Comparison of ENCODE assay signal across 18 mouse cellular contexts in the genomic region with DNA sequence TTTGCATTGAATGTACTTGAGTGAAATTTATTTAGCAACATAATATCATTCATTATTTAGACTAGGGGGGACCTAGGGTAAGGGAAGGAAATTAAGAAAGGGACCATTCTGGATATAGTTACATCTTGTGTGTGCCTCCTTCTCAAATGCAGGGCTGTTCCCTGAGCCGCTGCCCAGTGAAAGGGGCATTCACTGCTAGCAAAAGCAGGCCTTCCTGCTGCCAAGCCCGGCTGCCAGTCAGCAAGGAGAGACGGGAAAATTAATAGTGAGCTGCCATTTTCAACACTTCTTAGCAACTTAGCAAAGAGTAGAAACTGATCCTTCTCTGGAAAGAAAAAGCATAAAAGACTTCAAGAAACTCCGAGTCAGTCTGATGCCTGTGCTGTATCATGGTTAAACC. TPM values are rescaled to one million over a fixed set of nuclear protein-coding genes. Genes with fewer than 3 reads are reported as not detected.
DNase-seq lines count a peak whose midpoint lies in the region; ATAC-seq and TF ChIP-seq lines count a peak whose summit lies in the region.
"Had no signal": no experiment of that assay in that cellular context is flagged by ENCODE, and none has a peak within 500 bp of the region (broad histone marks: within the 10 kb centered on the region; RNA-seq: fewer than 3 reads in every experiment).

No protein-coding gene starts in this region.

- H3K4me2 ChIP-seq in hindbrain, embryonic 15.5 days, result no peak overlapping the region
- H3K4me2 ChIP-seq in hindbrain, embryonic 16.5 days (ENCODE audit: low read length), result no peak overlapping the region
- no peak overlapping the region for H3K4me2 ChIP-seq in lung, embryonic 14.5 days
- no peak overlapping the region for H3K4me2 ChIP-seq in embryonic facial prominence, embryonic 13.5 days
- no peak overlapping the region for H3K4me2 ChIP-seq in limb, embryonic 14.5 days (replicated peaks; ENCODE audit: low read depth, low read length, severe bottlenecking)

- H3K9ac ChIP-seq in hindbrain, embryonic 15.5 days, result no peak overlapping the region
- no peak overlapping the region for H3K9ac ChIP-seq in hindbrain, embryonic 16.5 days (ENCODE audit: low read depth, low read length)
- H3K9ac ChIP-seq in lung, embryonic 14.5 days, result no peak overlapping the region
- H3K9ac ChIP-seq in embryonic facial prominence, embryonic 13.5 days, result no peak overlapping the region
- H3K9ac ChIP-seq in limb, embryonic 14.5 days (ENCODE audit: low read depth, low read length, severe bottlenecking), result no peak overlapping the region
- H3K9ac ChIP-seq: liver, postnatal 0 days had no signal

- no peak overlapping the region for H3K4me3 ChIP-seq in hindbrain, embryonic 15.5 days
- H3K4me3 ChIP-seq in hindbrain, embryonic 16.5 days (ENCODE audit: low read length), result no peak overlapping the region
- no peak overlapping the region for H3K4me3 ChIP-seq in lung, embryonic 14.5 days (ENCODE audit: low read depth, low read length)
- H3K4me3 ChIP-seq in embryonic facial prominence, embryonic 13.5 days, result no peak overlapping the region
- H3K4me3 ChIP-seq in limb, embryonic 14.5 days (replicated peaks; ENCODE audit: low read length), result no peak overlapping the region
- H3K4me3 ChIP-seq: heart, adult 2 months; left cerebral cortex, adult 2 months; megakaryocyte, embryonic 14.5 days had no signal

- H3K9me3 ChIP-seq in hindbrain, embryonic 15.5 days, result no peaks in the 10 kb centered on the region
- no peaks in the 10 kb centered on the region for H3K9me3 ChIP-seq in hindbrain, embryonic 16.5 days (ENCODE audit: control insufficient read depth, low read length)
- no peaks in the 10 kb centered on the region for H3K9me3 ChIP-seq in lung, embryonic 14.5 days (ENCODE audit: low read depth, low read length)
- no peaks in the 10 kb centered on the region for H3K9me3 ChIP-seq in embryonic facial prominence, embryonic 13.5 days
- no peaks in the 10 kb centered on the region for H3K9me3 ChIP-seq in limb, embryonic 14.5 days (ENCODE audit: control insufficient read depth, low read length)

- TF ChIP-seq POLR2A in limb, embryonic 14.5 days (IDR thresholded peaks at IDR 0.05; ENCODE audit: borderline replicate concordance, extremely low read depth, insufficient read depth, insufficient read length), result no peak

- 78% methylated on average over 4 of the region's 4 CpGs for WGBS in hindbrain, embryonic 15.5 days
- WGBS in hindbrain, embryonic 16.5 days, result 64% methylated on average over 4 of the region's 4 CpGs
- 53% methylated on average over 4 of the region's 4 CpGs for WGBS in lung, embryonic 14.5 days
- WGBS in embryonic facial prominence, embryonic 13.5 days, result 52% methylated on average over 4 of the region's 4 CpGs
- 46% methylated on average over 4 of the region's 4 CpGs for WGBS in limb, embryonic 14.5 days

- H3K27me3 ChIP-seq in hindbrain, embryonic 15.5 days, result no peaks in the 10 kb centered on the region
- no peaks in the 10 kb centered on the region for H3K27me3 ChIP-seq in hindbrain, embryonic 16.5 days (replicated peaks; ENCODE audit: control insufficient read depth, insufficient read depth, low read length)
- H3K27me3 ChIP-seq in lung, embryonic 14.5 days (ENCODE audit: insufficient read depth, low read length), result no peaks in the 10 kb centered on the region
- no peaks in the 10 kb centered on the region for H3K27me3 ChIP-seq in embryonic facial prominence, embryonic 13.5 days
- H3K27me3 ChIP-seq in limb, embryonic 14.5 days (ENCODE audit: control insufficient read depth, insufficient read depth, low read length), result no peaks in the 10 kb centered on the region
- H3K27me3 ChIP-seq: megakaryocyte, embryonic 14.5 days had no signal

- H3K36me3 ChIP-seq in hindbrain, embryonic 15.5 days, result no peaks in the 10 kb centered on the region
- H3K36me3 ChIP-seq in hindbrain, embryonic 16.5 days (ENCODE audit: control insufficient read depth, insufficient read depth, low read length), result no peaks in the 10 kb centered on the region
- H3K36me3 ChIP-seq in lung, embryonic 14.5 days (ENCODE audit: insufficient read depth), result no peaks in the 10 kb centered on the region
- no peaks in the 10 kb centered on the region for H3K36me3 ChIP-seq in embryonic facial prominence, embryonic 13.5 days
- H3K36me3 ChIP-seq in limb, embryonic 14.5 days (ENCODE audit: control insufficient read depth, insufficient read depth, low read length), result no peaks in the 10 kb centered on the region

- 0 out of 2 replicates have a peak overlapping the region, but pooled peaks have one; percentile 14 for H3K27ac ChIP-seq in hindbrain, embryonic 15.5 days (replicated peaks)
- no peak overlapping the region for H3K27ac ChIP-seq in hindbrain, embryonic 16.5 days (ENCODE audit: low read depth, low read length)
- peak overlapping the region; percentile 68 for H3K27ac ChIP-seq in lung, embryonic 14.5 days (ENCODE audit: low read depth)
- H3K27ac ChIP-seq in embryonic facial prominence, embryonic 13.5 days, result peak overlapping the region; percentile 75; the same call in 1 of the 2 replicates
- peak overlapping the region; percentile 61 for H3K27ac ChIP-seq in limb, embryonic 14.5 days (replicated peaks; ENCODE audit: low read depth, low read length)
- H3K27ac ChIP-seq: heart, adult 2 months; left cerebral cortex, adult 2 months had no signal

- no peak for ATAC-seq in hindbrain, embryonic 15.5 days (ENCODE audit: low FRiP score, low read depth)
- ATAC-seq in hindbrain, embryonic 16.5 days, result no peak
- no peak for ATAC-seq in lung, embryonic 14.5 days (ENCODE audit: insufficient read depth)
- no peak for ATAC-seq in embryonic facial prominence, embryonic 13.5 days (ENCODE audit: insufficient number of reproducible peaks, insufficient read depth, low FRiP score, low TSS enrichment, low read depth)
- no peak for ATAC-seq in limb, embryonic 14.5 days (ENCODE audit: low FRiP score, low read depth)

- TF ChIP-seq CTCF in lung, embryonic 14.5 days (IDR thresholded peaks at IDR 0.05; ENCODE audit: low read depth), result no peak

- H3K4me1 ChIP-seq in hindbrain, embryonic 15.5 days (replicated peaks), result no peaks in the 10 kb centered on the region; the same call in 1 of the 2 replicates
- H3K4me1 ChIP-seq in hindbrain, embryonic 16.5 days (ENCODE audit: control insufficient read depth, insufficient read depth, low read depth, low read length), result peaks cover 6% of the 10 kb centered on the region; the same call in 1 of the 2 replicates
- peaks cover 11% of the 10 kb centered on the region; the same call in 1 of the 2 replicates for H3K4me1 ChIP-seq in lung, embryonic 14.5 days (ENCODE audit: insufficient read depth)
- H3K4me1 ChIP-seq in embryonic facial prominence, embryonic 13.5 days, result peaks cover 27% of the 10 kb centered on the region
- H3K4me1 ChIP-seq in limb, embryonic 14.5 days (ENCODE audit: control insufficient read depth, insufficient read depth, low read length), result peaks cover 35% of the 10 kb centered on the region
- H3K4me1 ChIP-seq: megakaryocyte, embryonic 14.5 days had no signal

- no peak for DNase-seq in lung, embryonic 14.5 days
- DNase-seq in lung, postnatal 4 days, result no peak
- DNase-seq in limb, embryonic 14.5 days (ENCODE audit: low spot score), result no peak
- DNase-seq in cerebellum, adult 18-20 months, result no peak
- DNase-seq: adrenal gland, postnatal 36 days; gastrocnemius, postnatal 10 days; heart, adult 2 months; heart, postnatal 10 days; kidney, adult 18-20 months; kidney, postnatal 4 days; liver; liver, postnatal 0 days; right cerebral cortex, postnatal 25 days had no signal

RNA-seq across cellular contexts. Expression of gene Ccn1, which starts 34.4 kb away (rescaled TPM):
- polyA plus RNA-seq in hindbrain, embryonic 15.5 days (2015; fragmentation: Nextera tagmentation; extraction: Ambion mirVana), result 6.9 and 7.1 TPM in 2 replicates
- polyA plus RNA-seq in hindbrain, embryonic 16.5 days (2015; fragmentation: Nextera tagmentation; extraction: Ambion mirVana), result 7.5 and 8.5 TPM in 2 replicates
- 33.2 and 41.6 TPM in 2 replicates for polyA plus RNA-seq in lung, embryonic 14.5 days (2014; fragmentation: Nextera tagmentation; extraction: Ambion mirVana)
- polyA plus RNA-seq in embryonic facial prominence, embryonic 13.5 days (2015; fragmentation: Nextera tagmentation; extraction: Ambion mirVana), result 50.3 TPM in 2 replicates
- 105 and 119 TPM in 2 replicates for polyA plus RNA-seq in limb, embryonic 14.5 days (2012; rRNA removed)
- 53.5 and 59.8 TPM in 2 replicates for polyA plus RNA-seq in limb, embryonic 14.5 days (2014; fragmentation: Nextera tagmentation; extraction: Ambion mirVana)
